Mouse (Mus musculus): ENCODE results near the gene Cables2. TPM values are rescaled to one million over a fixed set of nuclear protein-coding genes. Genes with fewer than 3 reads are reported as not detected.

Gene Cables2
- total and polyA plus RNA-seq, 2 experiments from 2014 or later, result 28.4 to 58.8 TPM

- no peaks in the 10 kb centered on the region for H3K4me1 ChIP-seq (ENCODE audit: insufficient read depth)
- no peak for ATAC-seq
- no peak overlapping the region for H3K27ac ChIP-seq (ENCODE audit: low read depth, low read length)
- H3K4me3 ChIP-seq (ENCODE audit: low read depth, low read length), result no peak overlapping the region
- H3K9ac ChIP-seq, result no peak overlapping the region
- H3K9me3 ChIP-seq (ENCODE audit: low read length), result no peaks in the 10 kb centered on the region
- H3K27me3 ChIP-seq (ENCODE audit: insufficient read depth, low read length), result no peaks in the 10 kb centered on the region; the same call in 1 of the 2 replicates
- 82% methylated on average over 8 of the region's 8 CpGs for WGBS
- no peak for TF ChIP-seq CTCF (IDR thresholded peaks at IDR 0.05; ENCODE audit: low read depth)
- no peak overlapping the region for H3K4me2 ChIP-seq (ENCODE audit: low read depth)
- peak; percentile 23 for DNase-seq
- H3K36me3 ChIP-seq (ENCODE audit: insufficient read depth), result no peaks in the 10 kb centered on the region
Observed at GRCm38 (mm10) chr2:180306423-180307168, 33.3 kb upstream of the Cables2 start.

- H3K4me2 ChIP-seq (ENCODE audit: low read depth), result no peak overlapping the region
- no peaks in the 10 kb centered on the region for H3K36me3 ChIP-seq (ENCODE audit: insufficient read depth)
Observed at GRCm38 (mm10) chr2:180306009-180306408, 32.7 kb upstream of the Cables2 start.

GRCm38 (mm10) chr2:180305490-180305889 lies 32.2 kb upstream of the Cables2 start:
- no peaks in the 10 kb centered on the region for H3K9me3 ChIP-seq (ENCODE audit: low read length)
- no peaks in the 10 kb centered on the region for H3K36me3 ChIP-seq (ENCODE audit: insufficient read depth)
- no peak overlapping the region for H3K9ac ChIP-seq
- no peak for DNase-seq
- no peak for TF ChIP-seq CTCF (IDR thresholded peaks at IDR 0.05; ENCODE audit: low read depth)
- no peaks in the 10 kb centered on the region for H3K4me1 ChIP-seq (ENCODE audit: insufficient read depth)
- no peak for ATAC-seq
- H3K4me2 ChIP-seq (ENCODE audit: low read depth), result no peak overlapping the region
- H3K27me3 ChIP-seq (ENCODE audit: insufficient read depth, low read length), result no peaks in the 10 kb centered on the region; the same call in 1 of the 2 replicates
- H3K27ac ChIP-seq (ENCODE audit: low read depth, low read length), result no peak overlapping the region
- H3K4me3 ChIP-seq (ENCODE audit: low read depth, low read length), result no peak overlapping the region
- 96% methylated on average over 3 of the region's 3 CpGs for WGBS

More at GRCm38 (mm10) chr2:180306009-180306408, 32.7 kb upstream of the Cables2 start:
- TF ChIP-seq CTCF (IDR thresholded peaks at IDR 0.05; ENCODE audit: low read depth), result no peak
- DNase-seq (no peak), ATAC-seq (no peak)
- Histone ChIP-seq H3K9ac (no peak overlapping the region), H3K4me1 (ENCODE audit: insufficient read depth) (no peaks in the 10 kb centered on the region), H3K27ac (ENCODE audit: low read depth, low read length) (no peak overlapping the region), H3K9me3 (ENCODE audit: low read length) (no peaks in the 10 kb centered on the region), H3K4me3 (ENCODE audit: low read depth, low read length) (no peak overlapping the region), H3K27me3 (ENCODE audit: insufficient read depth, low read length) (no peaks in the 10 kb centered on the region; the same call in 1 of the 2 replicates)
- 71% methylated on average over 2 of the region's 2 CpGs for WGBS

DNA sequence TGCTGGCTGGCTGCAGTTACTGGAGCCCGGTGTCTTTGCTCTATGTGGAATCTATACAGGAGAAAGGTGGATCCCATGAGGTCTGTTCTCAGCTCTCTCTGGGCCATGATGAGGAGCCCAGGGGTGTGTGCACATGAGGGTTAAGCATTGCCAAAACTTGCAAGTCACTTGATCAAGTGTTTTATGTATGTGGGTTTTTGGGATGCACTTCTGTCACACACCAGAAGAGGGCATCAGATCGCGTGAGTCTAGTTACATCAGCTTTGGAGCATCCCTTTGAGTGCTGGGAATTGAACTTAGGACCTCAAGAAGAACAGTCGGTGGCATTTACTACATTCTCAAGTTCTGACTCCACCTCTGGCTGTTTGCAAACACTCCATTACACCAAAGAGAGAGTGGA lies 31.3 kb upstream of the Cables2 start:
- H3K36me3 ChIP-seq (ENCODE audit: insufficient read depth), result no peaks in the 10 kb centered on the region
- no peak for ATAC-seq

GRCm38 (mm10) chr2:180303468-180303867 lies 30.2 kb upstream of the Cables2 start:
- Histone ChIP-seq H3K27me3 (ENCODE audit: insufficient read depth, low read length) (no peaks in the 10 kb centered on the region), H3K4me1 (ENCODE audit: insufficient read depth) (no peaks in the 10 kb centered on the region), H3K9ac (no peak overlapping the region), H3K36me3 (ENCODE audit: insufficient read depth) (no peaks in the 10 kb centered on the region), H3K4me3 (ENCODE audit: low read depth, low read length) (no peak overlapping the region), H3K27ac (ENCODE audit: low read depth, low read length) (no peak overlapping the region), H3K4me2 (ENCODE audit: low read depth) (no peak overlapping the region), H3K9me3 (ENCODE audit: low read length) (no peaks in the 10 kb centered on the region)
- DNase-seq (no peak), ATAC-seq (no peak)
- 94% methylated on average over 12 of the region's 12 CpGs for WGBS
- no peak for TF ChIP-seq CTCF (IDR thresholded peaks at IDR 0.05; ENCODE audit: low read depth)

More for the DNA sequence above, 31.3 kb upstream of the Cables2 start:
- 56% methylated on average over 4 of the region's 4 CpGs for whole genome bisulfite sequencing
- Histone ChIP-seq H3K4me3 (ENCODE audit: low read depth, low read length) (no peak overlapping the region), H3K9me3 (ENCODE audit: low read length) (no peaks in the 10 kb centered on the region), H3K9ac (no peak overlapping the region), H3K4me1 (ENCODE audit: insufficient read depth) (no peaks in the 10 kb centered on the region), H3K4me2 (ENCODE audit: low read depth) (no peak overlapping the region), H3K27ac (ENCODE audit: low read depth, low read length) (no peak overlapping the region), H3K27me3 (ENCODE audit: insufficient read depth, low read length) (no peaks in the 10 kb centered on the region)
- 0 out of 2 replicates have a peak, but pooled peaks have one; percentile 3 for TF ChIP-seq CTCF (IDR thresholded peaks at IDR 0.05; ENCODE audit: low read depth)
- no peak for DNase-seq

GRCm38 (mm10) chr2:180302201-180302600 lies 28.9 kb upstream of the Cables2 start:
- no peaks in the 10 kb centered on the region for H3K27me3 ChIP-seq (ENCODE audit: insufficient read depth, low read length)
- H3K4me1 ChIP-seq (ENCODE audit: insufficient read depth), result no peaks in the 10 kb centered on the region
- no peak overlapping the region for H3K27ac ChIP-seq (ENCODE audit: low read depth, low read length)
- DNase-seq (no peak), ATAC-seq (no peak)
- no peak for TF ChIP-seq CTCF (IDR thresholded peaks at IDR 0.05; ENCODE audit: low read depth)
- no peak overlapping the region for H3K4me2 ChIP-seq (ENCODE audit: low read depth)
- 79% methylated on average over 4 of the region's 4 CpGs for WGBS
- H3K9ac ChIP-seq, result no peak overlapping the region
- no peaks in the 10 kb centered on the region for H3K9me3 ChIP-seq (ENCODE audit: low read length)
- no peaks in the 10 kb centered on the region for H3K36me3 ChIP-seq (ENCODE audit: insufficient read depth)
- no peak overlapping the region for H3K4me3 ChIP-seq (ENCODE audit: low read depth, low read length)

- ATAC-seq (no peak), DNase-seq (no peak)
- no peak for TF ChIP-seq CTCF (IDR thresholded peaks at IDR 0.05; ENCODE audit: low read depth)
- no peaks in the 10 kb centered on the region for H3K4me1 ChIP-seq (ENCODE audit: insufficient read depth)
- H3K27me3 ChIP-seq (ENCODE audit: insufficient read depth, low read length), result no peaks in the 10 kb centered on the region
- H3K4me2 ChIP-seq (ENCODE audit: low read depth), result no peak overlapping the region
- no peaks in the 10 kb centered on the region for H3K9me3 ChIP-seq (ENCODE audit: low read length)
- H3K9ac ChIP-seq, result no peak overlapping the region
- H3K27ac ChIP-seq (ENCODE audit: low read depth, low read length), result no peak overlapping the region
- H3K4me3 ChIP-seq (ENCODE audit: low read depth, low read length), result no peak overlapping the region
- no peaks in the 10 kb centered on the region for H3K36me3 ChIP-seq (ENCODE audit: insufficient read depth)
- WGBS, result 67% methylated on average over 5 of the region's 5 CpGs
Observed at GRCm38 (mm10) chr2:180300771-180301170, 27.5 kb upstream of the Cables2 start.
